Mouse (Mus musculus): ENCODE results near the gene Glud1. TPM values are rescaled to one million over a fixed set of nuclear protein-coding genes. Genes with fewer than 3 reads are reported as not detected.

Glud1 gene
- polyA plus RNA-seq, 1 experiment from 2014 or later, result 76.5 TPM

DNA sequence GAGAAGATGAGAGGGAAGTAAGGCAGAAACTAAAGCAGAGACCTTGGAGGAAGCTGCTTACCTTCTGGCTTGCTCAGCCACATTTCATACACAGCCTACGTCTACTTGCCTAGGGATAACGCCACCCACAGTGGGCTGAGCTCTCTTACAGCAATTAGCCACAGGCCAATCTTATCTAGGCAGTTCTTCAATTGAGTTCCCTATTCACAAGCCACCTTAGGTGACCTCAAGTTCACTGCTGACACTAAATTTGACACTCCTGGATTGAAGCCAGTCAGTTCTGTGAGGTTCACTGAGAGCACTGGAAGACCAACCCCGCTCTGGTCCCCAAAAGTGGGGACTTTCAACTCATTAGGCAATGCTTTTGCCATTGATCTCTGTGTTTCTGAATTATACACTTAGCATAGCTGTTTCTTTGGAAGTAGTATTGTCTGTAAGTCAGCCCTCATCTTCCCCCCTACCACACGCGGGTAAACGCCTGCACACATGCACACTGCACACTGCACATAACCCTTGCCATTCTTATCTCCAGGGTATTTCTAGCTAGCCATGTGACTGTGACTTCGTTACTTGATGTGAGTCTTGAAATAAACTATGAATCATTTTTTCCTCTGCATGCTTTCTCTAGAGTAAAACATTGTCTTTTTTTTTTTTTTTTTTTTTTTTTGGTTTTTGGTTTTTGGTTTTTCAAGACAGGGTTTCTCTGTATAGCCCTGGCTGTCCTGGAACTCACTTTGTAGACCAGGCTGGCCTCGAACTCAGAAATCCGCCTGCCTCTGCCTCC is 72.6 kb downstream of the Glud1 start:
- no peak overlapping the region for H3K27ac ChIP-seq (ENCODE audit: low read length)
- 91% methylated on average over 9 of the region's 9 CpGs for WGBS
- no peak overlapping the region for H3K4me2 ChIP-seq (replicated peaks; ENCODE audit: low read depth, low read length)
- H3K9me3 ChIP-seq (ENCODE audit: control insufficient read depth, low read depth, low read length), result no peaks in the 10 kb centered on the region
- H3K36me3 ChIP-seq (ENCODE audit: control insufficient read depth, insufficient read depth, low read length), result no peaks in the 10 kb centered on the region
- H3K4me3 ChIP-seq (ENCODE audit: low read depth, low read length), result no peak overlapping the region
- H3K4me1 ChIP-seq (ENCODE audit: control insufficient read depth, insufficient read depth, low read length), result peaks cover 5% of the 10 kb centered on the region; the same call in 1 of the 2 replicates
- no peaks in the 10 kb centered on the region for H3K27me3 ChIP-seq (ENCODE audit: control insufficient read depth, insufficient read depth, low read length)
- ATAC-seq (ENCODE audit: insufficient number of reproducible peaks, insufficient read depth, low FRiP score, low read depth), result no peak
- H3K9ac ChIP-seq (replicated peaks; ENCODE audit: low read depth, low read length), result no peak overlapping the region

DNA sequence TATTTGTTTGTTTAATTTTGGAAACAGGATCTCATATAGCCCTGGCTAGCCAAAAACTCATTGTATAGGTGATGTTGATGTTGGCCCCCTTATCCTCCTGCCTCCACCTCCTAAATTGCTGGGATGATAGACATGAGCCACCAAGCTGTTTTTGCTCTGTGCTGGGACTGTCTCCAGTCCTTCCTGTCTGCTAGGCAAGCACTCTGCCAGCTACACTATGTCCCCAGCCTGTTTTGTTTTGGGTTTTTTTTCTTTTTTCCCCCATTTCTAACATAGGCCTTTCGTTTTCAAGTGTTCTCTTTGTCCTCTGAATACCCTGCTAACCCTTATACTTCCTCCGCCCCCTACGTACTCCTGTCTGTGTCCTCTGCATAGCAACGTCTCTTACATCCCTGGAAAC is 82.8 kb downstream of the Glud1 start:
- no peaks in the 10 kb centered on the region for H3K27me3 ChIP-seq (ENCODE audit: control insufficient read depth, insufficient read depth, low read length)
- H3K9me3 ChIP-seq (ENCODE audit: control insufficient read depth, low read depth, low read length), result no peaks in the 10 kb centered on the region
- ATAC-seq (ENCODE audit: insufficient number of reproducible peaks, insufficient read depth, low FRiP score, low read depth), result no peak
- H3K36me3 ChIP-seq (ENCODE audit: control insufficient read depth, insufficient read depth, low read length), result no peaks in the 10 kb centered on the region
- H3K9ac ChIP-seq (replicated peaks; ENCODE audit: low read depth, low read length), result no peak overlapping the region
- WGBS, result 79% methylated on average over 4 of the region's 4 CpGs
- H3K4me3 ChIP-seq (ENCODE audit: low read depth, low read length), result no peak overlapping the region
- no peaks in the 10 kb centered on the region for H3K4me1 ChIP-seq (ENCODE audit: control insufficient read depth, insufficient read depth, low read length)
- H3K27ac ChIP-seq (ENCODE audit: low read length), result no peak overlapping the region
- H3K4me2 ChIP-seq (replicated peaks; ENCODE audit: low read depth, low read length), result no peak overlapping the region

Other genes with a start within 250 kb of the Glud1 start
- 50.6 and 54.0 TPM in 2 replicates for gene Anxa8, start 224.7 kb upstream of the Glud1 start, polyA plus RNA-seq (2014; fragmentation: Nextera tagmentation; extraction: Ambion mirVana)
- gene A630023A22Rik, start 208.0 kb upstream of the Glud1 start, polyA plus RNA-seq (2014; fragmentation: Nextera tagmentation; extraction: Ambion mirVana), result 0.69 TPM in 1 of 2 replicates, not detected in the other
- gene Npy4r, start 158.2 kb upstream of the Glud1 start, polyA plus RNA-seq (2014; fragmentation: Nextera tagmentation; extraction: Ambion mirVana), result 0.13 and 0.19 TPM in 2 replicates
- gene Gprin2, start 109.1 kb upstream of the Glud1 start, polyA plus RNA-seq (2014; fragmentation: Nextera tagmentation; extraction: Ambion mirVana), result 0.29 and 0.32 TPM in 2 replicates
- gene Syt15, start 91.1 kb upstream of the Glud1 start, polyA plus RNA-seq (2014; fragmentation: Nextera tagmentation; extraction: Ambion mirVana), result 0.58 and 0.81 TPM in 2 replicates
- 8.0 and 8.6 TPM in 2 replicates for gene Shld2, start 234 bp upstream of the Glud1 start, polyA plus RNA-seq (2014; fragmentation: Nextera tagmentation; extraction: Ambion mirVana)
- not detected in 2 replicates for gene Fam25c, start 44.7 kb downstream of the Glud1 start, polyA plus RNA-seq (2014; fragmentation: Nextera tagmentation; extraction: Ambion mirVana)
- 36.7 and 40.1 TPM in 2 replicates for gene Sncg, start 64.1 kb downstream of the Glud1 start, polyA plus RNA-seq (2014; fragmentation: Nextera tagmentation; extraction: Ambion mirVana)
- gene Mmrn2, start 64.7 kb downstream of the Glud1 start, polyA plus RNA-seq (2014; fragmentation: Nextera tagmentation; extraction: Ambion mirVana), result 7.7 and 7.8 TPM in 2 replicates
- gene Bmpr1a, start 192.6 kb downstream of the Glud1 start, polyA plus RNA-seq (2014; fragmentation: Nextera tagmentation; extraction: Ambion mirVana), result 62.8 and 74.7 TPM in 2 replicates
- gene 9230112D13Rik, start 212.1 kb downstream of the Glud1 start, polyA plus RNA-seq (2014; fragmentation: Nextera tagmentation; extraction: Ambion mirVana), result not detected in 2 replicates

Data from stomach, embryonic 14.5 days (tissue).